Mouse (Mus musculus) brain, embryonic 14.5 days (tissue): Measurements from ENCODE around the gene Sept9.

Source experiments
- CTCF ChIP-seq: fragments of 200-500 bp; IDR thresholded peaks from 2 replicates; pipeline ENCODE4 v1.5.1; 2012; ENCODE audit warnings: inconsistent platforms, mild to moderate bottlenecking, moderate library complexity, borderline replicate concordance; ENCODE audit not compliant: insufficient read depth, insufficient read length; ENCODE audit errors: extremely low read depth
- POLR2A ChIP-seq: fragments of 200-500 bp; IDR thresholded peaks from 2 replicates; pipeline ENCODE4 v1.6.1; 2012; ENCODE audit warnings: mild to moderate bottlenecking, inconsistent platforms, borderline replicate concordance; ENCODE audit not compliant: poor library complexity, insufficient read depth, insufficient read length, severe bottlenecking; ENCODE audit errors: extremely low read depth

DNA sequence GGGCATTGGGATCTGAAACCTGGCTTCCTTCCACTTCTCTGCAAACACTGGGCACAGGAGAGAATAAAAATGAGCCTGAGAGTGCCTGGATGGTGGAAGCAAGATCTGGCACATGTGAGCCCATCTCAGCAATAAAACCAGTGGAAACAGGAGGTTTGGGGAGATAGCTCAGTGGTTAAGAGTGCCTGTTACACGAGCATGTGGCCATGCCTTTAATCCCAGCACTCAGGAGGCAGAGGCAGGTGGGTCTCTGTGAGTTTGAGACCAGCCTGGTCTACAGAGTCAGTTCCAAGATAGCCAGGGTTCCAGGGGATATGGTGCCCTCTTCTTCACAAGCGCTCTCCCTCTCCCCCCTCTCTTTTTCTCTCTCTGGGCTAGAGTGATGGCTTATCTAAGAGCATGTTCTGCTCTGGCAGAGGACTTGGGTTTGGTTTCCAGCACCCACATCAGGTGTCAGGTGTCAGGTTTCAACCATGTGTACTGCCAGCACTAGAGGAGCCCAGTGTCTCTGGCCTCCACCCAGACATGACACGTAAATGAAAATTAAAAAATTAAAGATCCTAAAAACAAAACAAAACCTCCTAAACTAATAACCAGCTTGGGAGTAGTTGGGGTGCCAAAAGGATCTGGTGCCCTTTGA, 97.8 kb downstream of the Sept9 start:
- no peak for TF ChIP-seq CTCF
- TF ChIP-seq POLR2A, result no peak
